Mouse (Mus musculus): Measurements from ENCODE around the gene Nsd1. TPM values are rescaled to one million over a fixed set of nuclear protein-coding genes. Genes with fewer than 3 reads are reported as not detected.
A peak's percentile ranks its signal among the peaks of the same experiment; 100 is the strongest.

The Nsd1 gene
- total RNA-seq, 2 experiments from 2014 or later, result 75.4 to 89.6 TPM

DNA sequence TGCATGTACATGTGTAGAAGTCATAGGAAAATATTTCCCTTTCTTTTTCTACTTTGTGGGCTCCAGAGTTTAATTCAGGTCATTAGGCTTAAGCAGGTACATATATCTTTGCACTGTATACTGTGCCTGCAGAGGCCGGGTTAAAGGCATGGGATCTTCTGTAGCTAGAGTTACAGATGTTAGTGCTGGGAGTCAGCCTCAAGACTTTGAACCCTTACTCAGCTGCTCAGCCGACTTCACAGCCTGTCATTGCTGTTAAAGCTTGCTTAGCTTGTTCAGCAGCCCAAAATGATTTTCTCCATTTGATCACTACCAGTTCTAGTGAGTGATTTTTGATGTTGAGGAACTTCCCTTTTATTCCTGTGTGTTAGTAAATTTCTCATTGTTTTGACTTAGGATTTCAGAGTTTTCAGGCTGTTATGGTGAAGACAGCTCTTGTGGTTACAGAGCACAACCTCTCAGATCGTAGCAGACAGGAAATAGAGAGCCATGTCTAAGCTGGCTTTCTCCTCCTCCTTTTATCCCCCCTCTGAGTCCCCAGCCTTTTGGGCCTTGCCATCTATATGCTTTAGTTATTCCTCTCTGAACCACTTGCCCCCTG lies 45.6 kb downstream of the Nsd1 start:
- no peak for DNase-seq

DNA sequence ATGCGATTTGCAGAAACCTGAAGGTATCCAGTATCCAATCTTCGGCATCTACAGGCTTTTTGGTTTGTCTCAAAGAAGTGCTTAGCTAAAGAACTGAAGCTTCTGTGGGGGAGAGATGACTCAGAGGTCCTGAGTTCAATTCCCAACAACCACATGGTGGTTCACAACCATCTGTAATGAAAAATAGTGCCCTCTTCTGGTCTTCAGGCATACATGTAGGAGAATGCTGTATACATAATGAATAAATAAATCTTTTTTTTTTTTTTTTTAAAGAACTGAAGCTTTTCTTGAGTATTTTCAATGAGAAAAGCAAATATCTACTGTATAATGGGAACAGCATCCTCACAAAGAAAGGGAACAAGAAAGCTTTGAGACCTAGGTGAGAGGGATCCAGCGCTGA lies 49.1 kb downstream of the Nsd1 start:
- no peak for DNase-seq

DNA sequence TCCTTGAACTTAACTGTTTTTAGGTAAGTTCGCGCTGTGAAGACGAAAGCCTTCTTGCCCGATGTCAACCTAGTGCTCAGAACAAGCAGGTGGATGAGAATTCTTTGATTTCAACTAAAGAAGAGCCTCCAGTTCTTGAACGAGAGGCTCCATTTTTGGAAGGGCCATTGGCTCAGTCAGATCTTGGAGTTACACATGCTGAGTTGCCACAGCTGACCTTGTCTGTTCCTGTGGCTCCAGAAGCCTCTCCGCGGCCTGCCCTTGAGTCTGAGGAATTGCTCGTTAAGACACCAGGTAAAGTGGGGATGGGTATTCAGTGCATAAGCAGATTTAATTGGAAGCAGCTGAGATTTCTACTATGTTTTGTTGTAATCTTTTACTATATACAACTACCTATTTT lies 51.9 kb downstream of the Nsd1 start:
- no peak for DNase-seq

DNA sequence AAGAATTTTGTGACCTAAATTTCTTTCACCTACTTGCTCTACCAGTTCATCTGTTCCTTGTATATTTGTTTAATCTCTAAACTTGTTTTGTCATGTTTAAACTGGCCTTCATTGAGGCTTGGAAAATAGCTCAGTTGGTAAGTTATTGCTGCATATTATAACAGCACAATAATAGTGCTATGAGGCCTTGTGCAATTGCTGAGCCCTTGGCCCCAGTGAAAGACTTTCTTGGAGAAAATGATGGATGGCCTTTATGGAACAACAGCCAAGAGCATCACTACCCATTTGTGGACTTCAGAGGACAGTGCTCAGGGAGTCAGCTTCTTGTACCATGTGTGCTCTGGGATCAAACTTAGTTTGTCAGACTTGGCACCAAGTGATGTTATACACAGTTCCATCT lies 52.5 kb downstream of the Nsd1 start:
- no peak for DNase-seq

DNA sequence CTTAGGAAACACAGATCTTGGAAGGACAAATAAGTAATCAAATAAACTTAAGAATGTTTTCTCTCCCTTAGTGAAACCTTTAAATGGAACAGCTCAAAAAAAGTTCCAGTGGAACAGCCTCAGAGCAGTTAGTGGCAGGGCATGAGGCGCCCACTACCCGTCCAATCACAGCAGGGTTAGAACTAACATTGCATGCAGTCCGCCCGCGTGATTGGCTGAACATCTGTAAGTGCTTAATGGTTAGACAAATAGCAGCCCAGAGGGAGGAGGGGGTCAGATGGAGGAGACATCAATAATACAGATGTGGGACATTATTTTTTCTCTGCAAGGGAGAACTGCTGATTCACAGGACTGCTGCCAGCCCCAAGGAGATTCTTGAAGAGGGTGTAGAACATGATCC lies 67.6 kb downstream of the Nsd1 start:
- DNase-seq, result no peak

DNA sequence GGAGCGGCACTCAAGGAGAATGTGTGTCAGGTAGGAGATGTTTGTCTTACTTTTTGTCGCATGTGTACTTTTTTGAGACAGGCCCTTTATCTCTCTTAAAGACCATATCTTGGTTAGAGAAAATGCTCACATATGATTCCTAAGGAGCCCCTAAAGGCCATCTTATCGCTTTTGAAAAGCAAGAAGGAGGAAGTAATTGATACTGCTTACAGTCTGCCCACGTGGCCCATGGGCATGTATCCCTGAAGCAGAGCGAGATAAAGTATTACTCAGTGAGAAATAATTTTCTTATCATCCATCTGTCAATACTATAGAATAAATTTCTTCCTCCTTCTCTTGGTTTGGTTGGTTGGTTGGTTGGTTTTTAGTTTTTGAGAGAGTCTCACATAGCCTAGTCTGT lies 68.1 kb downstream of the Nsd1 start:
- no peak for DNase-seq

DNA sequence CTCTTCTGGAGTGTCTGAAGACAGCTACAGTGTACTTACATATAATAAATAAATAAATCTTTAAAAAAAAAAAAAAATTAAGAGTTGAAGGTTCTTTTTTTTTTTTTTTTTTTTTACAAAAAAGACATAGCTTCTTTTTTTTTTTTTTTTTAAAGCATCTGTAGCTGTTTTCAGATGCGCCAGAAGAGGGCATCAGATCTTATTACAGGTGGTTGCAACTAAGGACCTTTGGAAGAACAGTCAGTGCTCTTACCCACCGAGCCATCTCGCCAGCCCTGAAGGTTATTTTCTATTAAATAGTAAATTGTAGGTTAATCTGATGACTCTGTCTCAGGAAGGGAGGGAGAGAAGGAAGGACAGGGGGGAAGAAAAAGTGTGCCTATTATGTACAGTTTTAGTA lies 79.3 kb downstream of the Nsd1 start:
- no peak for DNase-seq

DNA sequence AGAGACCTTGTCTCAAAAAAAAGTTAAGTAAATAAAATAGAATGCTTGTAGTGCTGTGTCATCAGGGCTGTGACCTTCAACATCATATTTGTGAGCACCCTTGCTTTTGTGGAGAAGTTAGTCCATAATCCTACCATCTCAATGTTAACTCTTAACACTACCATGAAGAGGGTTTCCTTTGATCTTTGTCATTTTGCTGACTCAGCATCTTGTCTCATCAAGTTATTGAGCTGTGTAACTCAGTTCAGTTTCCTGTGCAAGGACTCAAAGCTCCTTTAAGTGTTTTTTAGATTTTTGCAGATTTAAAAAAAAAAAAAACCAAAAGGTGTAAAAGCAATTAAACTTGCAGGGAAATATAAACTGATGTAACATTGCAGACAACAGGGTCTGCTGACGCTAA lies 87.2 kb downstream of the Nsd1 start:
- no peak for DNase-seq

DNA sequence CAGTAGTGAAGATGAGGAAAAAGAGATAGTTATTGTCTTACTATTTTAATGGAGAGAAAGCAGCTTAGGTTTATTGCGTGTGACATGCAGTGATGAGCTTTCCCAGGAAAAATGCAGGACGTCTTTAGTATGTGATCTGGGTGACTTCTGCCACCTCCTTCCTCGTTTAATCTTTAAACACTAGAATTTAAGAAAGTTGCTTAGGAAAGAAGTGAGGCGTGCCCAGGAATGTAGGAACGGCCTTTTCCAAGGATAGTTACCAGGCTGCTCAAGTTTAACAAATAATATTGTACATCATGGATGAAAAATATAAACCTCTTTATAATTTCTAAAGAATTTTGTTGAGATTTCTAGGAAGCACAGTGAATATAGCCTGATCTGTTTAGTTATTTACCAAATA lies 91.3 kb downstream of the Nsd1 start:
- no peak for DNase-seq

DNA sequence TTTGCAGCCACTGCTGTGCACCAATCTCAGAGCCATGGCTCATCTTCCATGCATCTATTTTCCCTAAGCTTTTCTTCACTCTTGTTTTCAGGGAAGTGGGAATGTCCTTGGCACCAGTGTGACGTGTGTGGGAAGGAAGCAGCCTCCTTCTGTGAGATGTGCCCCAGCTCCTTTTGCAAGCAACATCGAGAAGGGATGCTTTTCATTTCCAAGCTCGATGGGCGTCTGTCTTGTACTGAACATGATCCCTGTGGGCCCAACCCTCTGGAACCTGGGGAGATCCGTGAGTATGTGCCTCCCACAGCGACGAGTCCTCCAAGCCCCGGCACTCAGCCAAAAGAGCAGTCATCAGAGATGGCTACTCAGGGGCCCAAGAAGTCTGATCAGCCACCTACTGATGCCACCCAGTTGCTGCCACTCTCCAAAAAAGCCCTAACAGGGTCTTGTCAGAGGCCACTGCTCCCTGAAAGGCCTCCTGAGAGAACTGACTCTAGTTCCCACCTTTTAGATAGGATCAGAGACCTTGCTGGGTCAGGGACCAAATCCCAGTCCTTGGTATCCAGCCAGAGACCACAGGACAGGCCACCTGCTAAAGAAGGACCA lies 102.5 kb downstream of the Nsd1 start:
- no peak for DNase-seq

DNA sequence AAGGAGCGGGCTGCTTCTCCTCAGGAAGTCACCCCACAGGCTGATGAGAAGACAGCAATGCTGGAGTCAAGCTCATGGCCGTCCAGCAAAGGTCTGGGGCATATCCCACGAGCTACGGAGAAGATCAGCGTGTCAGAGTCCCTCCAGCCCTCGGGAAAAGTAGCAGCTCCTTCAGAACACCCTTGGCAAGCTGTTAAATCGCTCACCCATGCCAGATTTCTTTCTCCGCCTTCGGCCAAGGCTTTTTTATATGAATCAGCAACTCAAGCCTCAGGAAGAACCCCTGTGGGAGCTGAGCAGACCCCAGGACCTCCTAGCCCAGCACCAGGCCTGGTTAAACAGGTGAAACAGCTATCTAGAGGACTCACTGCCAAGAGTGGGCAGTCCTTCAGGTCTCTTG lies 103.5 kb downstream of the Nsd1 start:
- no peak for DNase-seq

DNA sequence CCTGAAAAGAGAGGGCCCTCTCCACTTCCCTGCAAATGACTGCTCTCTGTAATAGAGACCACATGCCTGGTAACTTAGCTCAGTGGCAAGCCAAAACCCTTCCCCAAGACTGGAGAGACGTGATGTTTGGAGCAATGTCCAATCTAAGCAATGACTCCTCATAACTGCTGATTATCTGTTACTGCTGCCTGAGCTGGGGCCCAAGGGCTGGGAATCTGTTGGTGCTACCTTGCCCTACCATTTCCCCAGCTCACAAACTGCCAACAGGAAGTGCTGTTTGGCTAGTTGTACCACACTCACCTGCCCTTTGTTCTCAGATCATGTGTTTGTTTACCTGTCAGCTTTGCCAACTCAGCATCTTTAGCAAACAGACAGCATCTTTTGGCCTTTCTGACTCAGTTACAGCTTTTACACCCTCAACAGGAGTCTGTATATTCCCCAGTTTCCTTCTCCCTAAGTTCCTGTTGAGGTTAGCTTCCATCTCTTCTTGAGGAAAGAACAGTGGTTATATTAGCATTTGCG lies 105.4 kb downstream of the Nsd1 start:
- DNase-seq, result no peak

DNA sequence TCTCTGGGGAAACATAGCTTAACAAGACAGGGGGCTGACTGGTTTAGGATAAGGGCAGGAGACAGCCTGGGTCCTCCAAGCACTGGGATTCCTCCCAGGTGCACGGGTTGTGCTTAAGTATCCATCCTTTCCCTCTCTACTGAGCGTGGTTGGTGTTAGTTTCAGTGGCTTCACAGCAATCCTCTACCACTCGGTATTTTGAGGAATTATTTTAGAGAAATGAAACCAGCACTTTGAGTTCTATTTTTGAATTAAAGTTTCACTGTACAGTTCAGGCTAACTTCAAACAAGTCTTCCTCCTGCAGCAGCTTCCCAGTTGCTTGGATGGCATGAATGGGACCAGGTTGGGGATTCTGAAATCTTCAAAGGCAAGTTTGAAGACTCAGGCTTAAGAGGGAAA lies 108.8 kb downstream of the Nsd1 start:
- DNase-seq, result no peak

DNA sequence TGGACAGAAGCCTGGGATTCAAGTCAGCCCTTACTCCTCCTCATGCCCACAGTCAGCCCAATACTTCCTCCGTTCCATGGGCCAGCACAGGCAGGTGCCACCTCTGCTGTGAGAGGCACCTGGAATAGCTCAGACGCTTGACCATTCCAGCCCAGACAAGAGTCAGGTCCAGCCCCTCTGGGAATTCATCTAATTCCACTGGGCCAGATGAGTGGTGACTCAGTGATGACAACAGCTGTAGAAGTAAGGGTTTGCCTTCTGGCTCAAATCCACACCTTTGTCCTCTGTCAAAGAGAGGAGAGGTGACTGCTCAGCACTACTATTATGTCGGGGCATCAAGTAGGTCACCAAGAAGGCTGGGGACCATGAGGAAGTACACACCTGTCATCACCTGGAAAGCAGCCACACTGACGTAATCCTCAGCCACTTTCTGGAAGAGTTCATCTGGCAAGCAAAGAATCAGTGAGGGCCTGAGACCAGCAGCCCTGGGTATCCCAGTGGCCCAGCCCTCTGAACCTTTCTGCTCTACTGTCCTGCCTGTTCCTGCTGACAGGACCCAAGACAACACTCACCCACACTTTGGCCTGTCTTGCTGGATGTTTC lies 110.5 kb downstream of the Nsd1 start, which contains the start of gene Prelid1:
TSS of gene Prelid1 (plus strand) at position 570 of the 603 bp plus-strand sequence.
- DNase-seq, result no peak

DNA sequence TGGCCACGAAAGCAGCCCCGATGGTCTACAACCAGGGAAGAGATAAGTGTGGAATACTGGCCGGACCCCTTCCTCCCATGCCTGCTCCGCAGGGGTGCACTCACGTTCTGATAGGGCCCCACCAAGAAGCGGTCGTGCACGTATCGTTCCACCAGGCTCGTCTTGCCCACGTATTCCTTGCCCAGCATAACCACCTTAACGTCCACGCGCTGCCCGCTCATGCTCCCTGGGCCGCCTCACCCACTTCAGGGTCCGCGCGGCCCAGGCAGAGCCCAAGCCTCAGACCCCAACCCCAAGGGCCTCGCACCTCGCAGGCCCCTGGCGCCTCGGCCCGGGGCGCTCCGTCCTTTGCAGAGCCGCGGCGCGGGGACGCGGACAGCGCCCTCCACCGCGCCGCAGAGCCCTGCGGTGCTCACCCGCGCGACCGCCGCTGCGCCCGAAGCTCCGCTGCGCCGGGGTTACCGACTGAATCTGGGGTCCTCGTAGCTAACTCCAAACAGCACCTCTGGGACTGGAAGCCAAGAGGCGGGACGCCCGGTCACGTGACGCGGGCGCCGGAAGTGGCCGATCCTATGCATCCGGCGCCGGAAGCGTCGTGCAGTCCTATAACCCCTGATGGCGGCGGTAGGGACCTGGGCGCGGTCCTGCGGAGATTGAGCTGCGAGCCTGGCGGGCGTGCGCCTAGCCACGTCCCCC lies 112.0 kb downstream of the Nsd1 start, which contains the start of gene Rab24:
TSS of gene Rab24 (minus strand) at position 513 of the 696 bp plus-strand sequence.
- peak; percentile 90 for DNase-seq

DNA sequence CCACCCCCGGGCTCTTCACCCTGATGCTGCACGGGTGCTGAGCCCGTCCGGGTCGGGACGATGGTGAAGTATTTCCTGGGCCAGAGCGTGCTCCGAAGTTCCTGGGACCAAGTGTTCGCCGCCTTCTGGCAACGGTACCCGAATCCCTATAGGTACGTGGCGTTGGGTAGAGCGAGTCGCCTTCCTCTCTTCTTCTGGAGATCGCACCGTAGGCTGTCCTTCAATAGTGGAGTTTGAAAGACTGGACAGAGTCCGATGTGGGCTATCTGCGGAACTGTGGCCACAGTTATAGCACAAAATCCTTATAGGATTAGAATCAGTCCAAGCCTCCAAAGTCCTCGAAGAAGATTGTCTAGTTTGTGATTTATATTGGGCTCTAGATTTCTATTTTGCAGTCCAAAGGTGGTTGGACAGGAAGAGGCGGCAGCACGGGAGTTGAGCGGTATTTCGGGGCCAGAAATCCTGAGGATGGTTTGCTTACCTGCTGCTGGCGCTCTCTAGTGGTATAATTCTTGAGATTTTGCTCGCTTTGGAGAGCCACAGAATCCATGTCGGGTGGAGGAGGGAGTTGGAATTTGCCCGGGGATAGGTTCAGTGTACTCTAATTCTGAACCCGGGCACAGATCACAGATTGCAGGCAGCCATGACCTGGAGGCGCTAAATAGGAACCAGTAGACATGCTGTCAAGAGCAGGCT lies 112.7 kb downstream of the Nsd1 start:
- DNase-seq, result no peak

DNA sequence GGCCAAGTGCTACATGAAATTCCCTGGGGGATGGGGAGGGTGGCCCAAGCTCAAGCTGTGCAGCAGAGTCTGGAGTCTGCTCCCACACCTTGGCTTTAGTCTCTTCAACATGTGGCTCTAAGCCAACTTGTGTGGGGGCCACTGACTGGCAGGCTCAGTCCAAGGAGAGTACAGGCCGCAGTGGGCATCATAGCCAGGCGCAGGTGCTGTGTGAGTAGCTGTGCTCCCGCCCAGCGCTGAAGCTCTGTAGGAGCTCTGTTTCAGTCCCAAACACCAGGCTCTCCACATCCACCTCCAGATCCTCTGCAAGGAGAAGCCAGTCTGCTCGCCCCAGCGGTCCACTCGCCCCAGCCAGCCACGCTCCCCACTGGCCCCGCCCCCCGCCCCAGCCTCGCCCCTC lies 116.0 kb downstream of the Nsd1 start:
- DNase-seq, result no peak

DNA sequence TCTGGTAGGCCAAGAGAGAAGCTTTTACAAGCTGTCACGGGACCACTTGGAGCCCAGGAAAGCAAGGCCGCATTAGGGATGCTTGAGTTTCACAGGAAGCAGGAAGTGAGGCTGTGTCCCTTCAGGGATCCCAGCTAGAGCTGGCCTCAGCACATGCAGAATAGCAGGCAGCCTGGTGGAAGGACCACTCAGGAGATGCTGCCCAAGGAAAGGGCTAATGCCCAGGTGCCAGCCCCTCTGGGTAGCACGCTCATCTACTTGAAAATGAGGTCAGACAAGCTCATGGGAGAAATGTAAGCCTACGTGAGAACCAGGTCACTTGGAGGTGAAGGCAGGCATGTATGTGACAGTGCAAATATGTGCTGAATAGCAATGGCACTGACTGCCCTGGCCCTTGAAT lies 117.6 kb downstream of the Nsd1 start:
- DNase-seq, result no peak

DNA sequence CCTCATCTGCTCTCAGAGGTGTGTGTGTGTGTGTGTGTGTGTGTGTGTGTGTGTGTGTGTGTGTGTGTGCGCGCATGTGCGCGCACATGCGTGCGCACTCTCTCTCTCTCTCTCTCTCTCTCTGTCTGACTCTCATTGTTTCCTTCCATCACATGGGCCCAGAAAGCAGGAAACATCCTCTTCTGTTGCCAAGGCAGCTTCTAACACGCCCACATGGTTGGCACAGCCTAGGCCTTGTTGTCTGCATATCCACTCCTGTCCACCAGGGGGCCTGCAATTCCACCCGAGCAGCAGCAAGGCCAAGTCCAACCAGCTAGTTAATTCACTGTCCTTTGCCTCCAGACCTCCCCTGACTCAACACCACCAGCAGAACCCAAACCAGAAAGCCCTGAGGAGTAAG lies 118.1 kb downstream of the Nsd1 start:
- DNase-seq, result peak; percentile 78

DNA sequence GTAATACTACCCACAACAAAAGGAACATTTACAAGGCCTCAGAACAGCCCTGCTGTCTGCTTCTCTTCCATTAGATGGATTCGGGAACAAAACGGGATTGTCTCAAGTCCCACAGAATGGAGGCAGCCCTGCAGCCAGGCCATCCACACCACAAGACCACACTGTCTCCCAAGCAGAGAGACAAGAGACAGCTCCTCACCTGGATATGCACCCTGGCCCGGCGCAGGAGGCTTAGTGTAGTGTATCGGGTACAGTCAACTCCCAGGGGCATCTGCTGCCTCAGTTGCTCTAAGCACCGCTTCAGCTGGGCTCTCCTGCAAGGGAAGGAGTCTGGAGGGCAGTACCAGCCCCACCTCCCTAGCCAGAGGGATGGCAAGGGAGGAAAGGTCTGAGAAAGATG lies 118.6 kb downstream of the Nsd1 start:
- DNase-seq, result no peak

DNA sequence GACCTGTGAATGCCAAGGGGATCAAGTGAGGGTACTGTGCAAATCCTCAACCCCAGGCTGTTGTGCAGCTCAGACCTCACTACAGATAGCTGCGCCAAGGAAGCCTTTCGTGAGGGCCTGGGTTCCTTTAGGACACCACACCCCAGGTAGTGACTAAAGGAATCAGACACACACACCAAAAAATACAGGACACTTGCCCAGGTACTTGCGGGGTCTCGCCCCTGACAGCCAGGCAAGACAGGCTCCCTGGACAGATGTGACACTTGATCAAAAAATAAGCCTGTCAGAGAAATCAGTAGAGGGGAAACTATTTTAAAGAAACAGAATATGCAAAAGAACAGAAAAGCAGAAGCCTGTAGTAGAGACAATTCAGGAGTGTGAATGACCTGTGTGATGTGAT lies 119.1 kb downstream of the Nsd1 start:
- no peak for DNase-seq

DNA sequence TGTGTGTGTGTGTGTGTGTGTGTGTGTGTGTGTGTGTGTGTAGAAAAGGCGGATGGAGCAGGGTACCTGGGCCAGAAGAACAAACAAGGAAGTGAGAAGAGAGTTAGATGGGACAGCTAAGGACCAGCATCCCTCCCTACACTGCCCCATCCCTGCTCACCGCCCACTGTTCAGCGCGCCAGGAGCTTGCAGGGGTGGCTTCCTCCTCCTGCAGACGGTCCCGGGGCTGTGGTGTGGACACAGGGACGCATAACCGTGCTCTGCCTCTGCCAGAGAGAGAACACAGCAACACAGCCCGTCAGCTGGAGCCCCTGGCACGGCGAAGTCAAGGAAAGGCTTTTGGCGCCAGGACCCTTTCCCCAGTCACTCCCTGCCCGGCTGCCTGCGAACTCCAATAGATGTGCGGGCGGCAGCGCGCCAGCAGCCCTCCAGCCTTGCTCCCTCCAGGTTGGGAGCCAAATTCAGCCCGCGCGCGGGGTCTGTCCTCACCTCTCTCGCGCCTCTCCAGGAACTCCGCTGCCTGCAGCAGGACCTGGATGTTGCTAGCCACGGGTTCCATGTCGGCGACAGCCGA lies 119.6 kb downstream of the Nsd1 start:
- DNase-seq, result peak; percentile 55
